Mouse (Mus musculus): ENCODE measurements at regions not wholly inside any gene's neighbourhood (a gene's known extent, or its start where the extent isn't known, plus 50 kb on each side); places are given as distances from the start of the nearest gene placed in this dataset.

DNA sequence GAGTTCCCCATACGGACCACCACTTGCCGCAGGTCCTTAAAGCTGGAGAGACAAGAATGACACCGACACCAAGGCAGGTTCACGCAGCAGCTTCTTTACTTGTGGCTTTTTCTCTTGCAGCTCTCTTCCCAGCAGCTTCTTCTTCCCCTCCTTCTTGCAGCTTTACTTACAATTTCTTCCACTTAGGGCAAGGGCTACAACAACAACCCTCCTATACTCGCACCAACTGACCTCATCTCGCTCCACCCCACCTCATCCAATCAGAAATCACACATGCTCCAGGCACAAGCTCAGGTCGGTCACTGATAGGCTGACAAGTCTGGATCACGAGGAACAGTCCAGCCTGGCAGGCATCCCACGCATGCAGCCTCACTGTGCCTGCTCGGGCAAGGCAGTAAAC is 1402.4 kb upstream of the 1700008P02Rik start:
- H3K27me3 ChIP-seq (ENCODE audit: control insufficient read depth, insufficient read depth, low read length) = no peaks in the 10 kb centered on the region
- no peaks in the 10 kb centered on the region for H3K4me1 ChIP-seq (replicated peaks; ENCODE audit: control insufficient read depth in 2 of 2, insufficient read depth in 2 of 2, low read length in 1 of 2)
- no peak overlapping the region for H3K9ac ChIP-seq (replicated peaks)
- no peaks in the 10 kb centered on the region for H3K36me3 ChIP-seq (replicated peaks; ENCODE audit: control insufficient read depth, insufficient read depth, low read depth)
- no peak overlapping the region for H3K27ac ChIP-seq
- ATAC-seq (ENCODE audit: insufficient read depth) (no peak), DNase-seq (ENCODE audit: low read depth in 3 of 3, low spot score in 3 of 3) (no peak)
- WGBS (ENCODE audit: insufficient replicate concordance) = 67% methylated on average over 10 of the region's 10 CpGs
- no peak overlapping the region for H3K4me3 ChIP-seq (ENCODE audit: insufficient read depth in 1 of 2, low read depth in 2 of 2, low read length in 2 of 2)
- H3K9me3 ChIP-seq (ENCODE audit: control insufficient read depth, low read length) = no peaks in the 10 kb centered on the region
- TF ChIP-seq CTCF (IDR thresholded peaks at IDR 0.05; ENCODE audit: low read depth) (no peak), EP300 (IDR thresholded peaks at IDR 0.05; ENCODE audit: low read depth) (no peak)
- no peak overlapping the region for H3K4me2 ChIP-seq (ENCODE audit: low read depth)

DNA sequence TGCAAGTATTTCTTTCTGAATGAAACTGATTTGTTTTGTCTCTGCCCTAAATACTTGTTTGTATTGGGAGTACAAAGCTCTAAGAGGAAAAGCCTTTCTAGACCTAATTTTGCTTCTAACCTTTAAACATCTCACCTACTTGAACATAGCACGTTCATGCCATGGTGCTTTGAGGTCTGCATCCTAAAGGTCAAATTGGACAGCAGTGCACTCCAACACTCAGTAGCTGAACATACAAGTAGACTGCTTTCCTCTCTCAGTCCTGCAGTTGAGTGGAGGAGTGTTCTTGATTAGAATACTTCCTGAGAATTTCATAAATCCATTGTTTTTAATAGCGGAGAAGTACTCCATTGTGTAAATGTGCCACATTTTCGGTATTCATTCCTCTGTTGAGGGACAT is 1397.2 kb upstream of the 1700008P02Rik start:
- Histone ChIP-seq H3K27me3 (ENCODE audit: control insufficient read depth, insufficient read depth, low read length) (no peaks in the 10 kb centered on the region), H3K9me3 (ENCODE audit: control insufficient read depth, low read length) (no peaks in the 10 kb centered on the region), H3K4me3 (ENCODE audit: insufficient read depth in 1 of 2, low read depth in 2 of 2, low read length in 2 of 2) (no peak overlapping the region), H3K4me1 (replicated peaks; ENCODE audit: control insufficient read depth in 2 of 2, insufficient read depth in 2 of 2, low read length in 1 of 2) (no peaks in the 10 kb centered on the region), H3K36me3 (replicated peaks; ENCODE audit: control insufficient read depth, insufficient read depth, low read depth) (no peaks in the 10 kb centered on the region), H3K4me2 (ENCODE audit: low read depth) (no peak overlapping the region), H3K9ac (replicated peaks) (no peak overlapping the region), H3K27ac (no peak overlapping the region)
- ATAC-seq (ENCODE audit: insufficient read depth) (no peak), DNase-seq (ENCODE audit: low read depth in 3 of 3, low spot score in 3 of 3) (no peak)
- no peak for TF ChIP-seq EP300 (IDR thresholded peaks at IDR 0.05; ENCODE audit: low read depth)
- WGBS (ENCODE audit: insufficient replicate concordance) = 57% methylated on average over 3 of the region's 3 CpGs

DNA sequence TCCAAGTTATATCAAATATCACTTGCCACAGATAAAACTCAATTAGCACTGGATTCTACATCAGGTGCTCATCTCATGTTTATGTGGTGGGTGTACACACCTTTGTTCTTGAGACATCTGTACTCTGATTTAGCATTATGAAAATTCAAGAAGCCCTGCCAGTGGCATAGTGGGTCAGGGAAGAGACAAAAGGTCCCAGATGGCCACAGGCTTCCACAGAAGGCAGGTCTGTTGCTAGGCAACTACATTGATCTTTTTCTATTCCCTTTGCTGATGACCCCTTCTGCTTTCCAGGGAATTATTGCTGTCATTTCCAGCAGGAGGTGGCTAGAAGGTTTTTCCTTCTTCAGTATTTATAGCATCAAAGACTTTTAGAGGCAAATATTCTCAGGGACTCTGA is 1396.7 kb upstream of the 1700008P02Rik start:
- Histone ChIP-seq H3K9ac (replicated peaks) (no peak overlapping the region), H3K4me2 (ENCODE audit: low read depth) (no peak overlapping the region), H3K4me1 (replicated peaks; ENCODE audit: control insufficient read depth in 2 of 2, insufficient read depth in 2 of 2, low read length in 1 of 2) (no peaks in the 10 kb centered on the region), H3K4me3 (ENCODE audit: insufficient read depth in 1 of 2, low read depth in 2 of 2, low read length in 2 of 2) (no peak overlapping the region), H3K27me3 (ENCODE audit: control insufficient read depth, insufficient read depth, low read length) (no peaks in the 10 kb centered on the region), H3K9me3 (ENCODE audit: control insufficient read depth, low read length) (no peaks in the 10 kb centered on the region), H3K36me3 (replicated peaks; ENCODE audit: control insufficient read depth, insufficient read depth, low read depth) (no peaks in the 10 kb centered on the region), H3K27ac (no peak overlapping the region)
- TF ChIP-seq CTCF (IDR thresholded peaks at IDR 0.05; ENCODE audit: low read depth) (no peak), EP300 (IDR thresholded peaks at IDR 0.05; ENCODE audit: low read depth) (no peak)
- no peak for DNase-seq (ENCODE audit: low read depth in 3 of 3, low spot score in 3 of 3)
- ATAC-seq (ENCODE audit: insufficient read depth) = no peak

DNA sequence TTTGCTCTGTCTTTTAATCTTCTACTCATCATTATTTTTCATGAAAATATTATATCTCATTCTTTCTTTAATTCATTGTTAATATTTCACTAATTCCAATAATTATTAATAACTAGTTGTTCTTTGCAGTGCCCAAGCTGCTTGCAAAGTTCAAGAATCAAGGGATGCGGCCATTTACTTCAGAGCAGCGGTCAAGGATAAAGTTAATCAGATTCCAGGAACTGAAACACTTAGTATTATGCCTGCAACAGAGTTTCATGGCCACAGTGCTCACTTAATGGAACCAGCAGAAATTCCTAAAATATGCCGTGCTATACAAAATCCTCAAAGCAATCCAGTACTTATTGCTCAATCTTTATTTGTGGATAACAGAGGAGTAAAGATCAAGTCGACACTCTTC is 1389.7 kb upstream of the 1700008P02Rik start:
- WGBS (ENCODE audit: insufficient replicate concordance) = 50% methylated on average over 4 of the region's 4 CpGs

DNA sequence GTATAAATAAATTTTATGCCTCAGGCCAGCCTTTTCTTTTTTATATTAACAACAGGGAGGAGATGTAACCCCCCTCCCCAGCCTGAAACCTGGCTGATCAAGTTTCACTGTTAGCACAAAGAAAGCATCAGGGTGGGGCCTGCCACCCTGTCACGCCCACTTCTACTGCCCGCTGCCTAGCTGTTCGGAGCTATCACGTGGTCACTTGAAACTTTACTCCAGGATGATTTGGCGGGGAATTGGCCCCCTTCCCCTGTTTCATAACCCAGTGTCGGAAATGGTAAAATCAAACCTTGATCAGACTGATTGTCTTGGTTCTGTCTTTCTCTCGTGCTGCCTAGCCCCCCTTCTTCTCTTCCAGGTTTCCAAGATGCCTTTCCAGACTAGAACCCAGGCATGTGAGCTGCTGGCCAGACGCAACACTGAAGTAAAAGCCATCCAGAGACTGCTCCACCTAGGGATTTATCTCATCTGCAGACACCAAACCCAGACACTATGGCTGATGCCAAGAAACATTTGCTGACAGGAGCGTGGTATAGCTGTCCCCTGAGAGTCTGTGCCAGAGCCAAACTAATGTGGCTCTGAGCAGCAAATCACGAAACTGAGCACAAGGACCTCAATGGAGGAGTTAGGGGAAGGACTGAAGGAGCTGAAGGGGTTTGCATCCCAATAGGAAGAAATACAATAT is 1386.6 kb upstream of the 1700008P02Rik start:
- no peak for ATAC-seq (ENCODE audit: insufficient read depth)
- WGBS (ENCODE audit: insufficient replicate concordance) = 52% methylated on average over 10 of the region's 10 CpGs
- no peak overlapping the region for H3K4me3 ChIP-seq (ENCODE audit: insufficient read depth in 1 of 2, low read depth in 2 of 2, low read length in 2 of 2)

More for the DNA sequence above, 1389.7 kb upstream of the 1700008P02Rik start:
- DNase-seq (ENCODE audit: low read depth in 3 of 3, low spot score in 3 of 3) = no peak
- Histone ChIP-seq H3K9ac (replicated peaks) (no peak overlapping the region), H3K4me2 (ENCODE audit: low read depth) (no peak overlapping the region), H3K36me3 (replicated peaks; ENCODE audit: control insufficient read depth, insufficient read depth, low read depth) (no peaks in the 10 kb centered on the region), H3K4me3 (ENCODE audit: insufficient read depth in 1 of 2, low read depth in 2 of 2, low read length in 2 of 2) (no peak overlapping the region), H3K4me1 (replicated peaks; ENCODE audit: control insufficient read depth in 2 of 2, insufficient read depth in 2 of 2, low read length in 1 of 2) (no peaks in the 10 kb centered on the region), H3K27ac (no peak overlapping the region), H3K9me3 (ENCODE audit: control insufficient read depth, low read length) (no peaks in the 10 kb centered on the region), H3K27me3 (ENCODE audit: control insufficient read depth, insufficient read depth, low read length) (no peaks in the 10 kb centered on the region)
- TF ChIP-seq CTCF (IDR thresholded peaks at IDR 0.05; ENCODE audit: low read depth) (no peak), EP300 (IDR thresholded peaks at IDR 0.05; ENCODE audit: low read depth) (no peak)
- no peak for ATAC-seq (ENCODE audit: insufficient read depth)

More for the DNA sequence above, 1386.6 kb upstream of the 1700008P02Rik start:
- Histone ChIP-seq H3K4me2 (ENCODE audit: low read depth) (no peak overlapping the region), H3K9me3 (ENCODE audit: control insufficient read depth, low read length) (no peaks in the 10 kb centered on the region), H3K36me3 (replicated peaks; ENCODE audit: control insufficient read depth, insufficient read depth, low read depth) (no peaks in the 10 kb centered on the region), H3K27me3 (ENCODE audit: control insufficient read depth, insufficient read depth, low read length) (no peaks in the 10 kb centered on the region), H3K4me1 (replicated peaks; ENCODE audit: control insufficient read depth in 2 of 2, insufficient read depth in 2 of 2, low read length in 1 of 2) (no peaks in the 10 kb centered on the region), H3K27ac (no peak overlapping the region), H3K9ac (replicated peaks) (no peak overlapping the region)
- TF ChIP-seq CTCF (IDR thresholded peaks at IDR 0.05; ENCODE audit: low read depth) (no peak), EP300 (IDR thresholded peaks at IDR 0.05; ENCODE audit: low read depth) (no peak)
- DNase-seq (ENCODE audit: low read depth in 3 of 3, low spot score in 3 of 3) = no peak
